Mouse (Mus musculus): ENCODE measurements around the gene Nsun2. TPM values are rescaled to one million over a fixed set of nuclear protein-coding genes. Genes with fewer than 3 reads are reported as not detected.
"Not testable (repeated sequence)": the region's sequence is repeated elsewhere in the genome, so short reads cannot be mapped to it uniquely, and the experiment has no call there.

Nsun2 gene
- polyA plus RNA-seq, 1 experiment from 2014 or later, result 67.9 TPM

- H3K27ac ChIP-seq (ENCODE audit: low read length), result no peak overlapping the region
- no peak overlapping the region for H3K9ac ChIP-seq (ENCODE audit: low read depth, low read length)
- ATAC-seq, result no peak
- H3K27me3 ChIP-seq (ENCODE audit: control insufficient read depth, insufficient read depth, low read depth, low read length), result no peaks in the 10 kb centered on the region
- H3K9me3 ChIP-seq (replicated peaks; ENCODE audit: control insufficient read depth, low read length, poor library complexity, severe bottlenecking), result no peaks in the 10 kb centered on the region
- H3K36me3 ChIP-seq (ENCODE audit: control insufficient read depth, insufficient read depth, low read length), result peaks cover 79% of the 10 kb centered on the region
- no peaks in the 10 kb centered on the region for H3K4me1 ChIP-seq (ENCODE audit: control insufficient read depth, insufficient read depth, low read length)
- WGBS, result 84% methylated on average over 8 of the region's 8 CpGs
- no peak overlapping the region for H3K4me3 ChIP-seq (ENCODE audit: low read depth, low read length)
- H3K4me2 ChIP-seq (ENCODE audit: low read length), result no peak overlapping the region
Observed at GRCm38 (mm10) chr13:69630576-69630975, 97.0 kb downstream of the Nsun2 start.

GRCm38 (mm10) chr13:69631111-69631510, 97.6 kb downstream of the Nsun2 start:
- ATAC-seq, result no peak
- Histone ChIP-seq H3K4me1 (ENCODE audit: control insufficient read depth, insufficient read depth, low read length) (no peaks in the 10 kb centered on the region), H3K27ac (ENCODE audit: low read length) (no peak overlapping the region), H3K4me2 (ENCODE audit: low read length) (no peak overlapping the region), H3K4me3 (ENCODE audit: low read depth, low read length) (no peak overlapping the region), H3K27me3 (ENCODE audit: control insufficient read depth, insufficient read depth, low read depth, low read length) (no peaks in the 10 kb centered on the region), H3K9ac (ENCODE audit: low read depth, low read length) (no peak overlapping the region), H3K9me3 (replicated peaks; ENCODE audit: control insufficient read depth, low read length, poor library complexity, severe bottlenecking) (no peaks in the 10 kb centered on the region), H3K36me3 (ENCODE audit: control insufficient read depth, insufficient read depth, low read length) (peaks cover 77% of the 10 kb centered on the region)
- WGBS, result 93% methylated on average over 3 of the region's 3 CpGs

GRCm38 (mm10) chr13:69631659-69632058, 98.1 kb downstream of the Nsun2 start:
- H3K4me3 ChIP-seq (ENCODE audit: low read depth, low read length), result no peak overlapping the region
- H3K27ac ChIP-seq (ENCODE audit: low read length), result no peak overlapping the region
- H3K36me3 ChIP-seq (ENCODE audit: control insufficient read depth, insufficient read depth, low read length), result peaks cover 74% of the 10 kb centered on the region
- no peaks in the 10 kb centered on the region for H3K27me3 ChIP-seq (ENCODE audit: control insufficient read depth, insufficient read depth, low read depth, low read length)
- no peak overlapping the region for H3K4me2 ChIP-seq (ENCODE audit: low read length)
- no peak overlapping the region for H3K9ac ChIP-seq (ENCODE audit: low read depth, low read length)
- WGBS, result 86% methylated on average over 4 of the region's 4 CpGs
- ATAC-seq, result no peak
- H3K4me1 ChIP-seq (ENCODE audit: control insufficient read depth, insufficient read depth, low read length), result no peaks in the 10 kb centered on the region
- no peaks in the 10 kb centered on the region for H3K9me3 ChIP-seq (replicated peaks; ENCODE audit: control insufficient read depth, low read length, poor library complexity, severe bottlenecking)

- no peak for ATAC-seq
- Histone ChIP-seq H3K9ac (ENCODE audit: low read depth, low read length) (no peak overlapping the region), H3K4me1 (ENCODE audit: control insufficient read depth, insufficient read depth, low read length) (no peaks in the 10 kb centered on the region), H3K9me3 (replicated peaks; ENCODE audit: control insufficient read depth, low read length, poor library complexity, severe bottlenecking) (no peaks in the 10 kb centered on the region), H3K4me2 (ENCODE audit: low read length) (no peak overlapping the region), H3K27ac (ENCODE audit: low read length) (no peak overlapping the region), H3K36me3 (ENCODE audit: control insufficient read depth, insufficient read depth, low read length) (peaks cover 67% of the 10 kb centered on the region), H3K4me3 (ENCODE audit: low read depth, low read length) (no peak overlapping the region), H3K27me3 (ENCODE audit: control insufficient read depth, insufficient read depth, low read depth, low read length) (no peaks in the 10 kb centered on the region)
- WGBS, result 84% methylated on average over 9 of the region's 9 CpGs
Observed at GRCm38 (mm10) chr13:69633551-69633950, 100.0 kb downstream of the Nsun2 start.

DNA sequence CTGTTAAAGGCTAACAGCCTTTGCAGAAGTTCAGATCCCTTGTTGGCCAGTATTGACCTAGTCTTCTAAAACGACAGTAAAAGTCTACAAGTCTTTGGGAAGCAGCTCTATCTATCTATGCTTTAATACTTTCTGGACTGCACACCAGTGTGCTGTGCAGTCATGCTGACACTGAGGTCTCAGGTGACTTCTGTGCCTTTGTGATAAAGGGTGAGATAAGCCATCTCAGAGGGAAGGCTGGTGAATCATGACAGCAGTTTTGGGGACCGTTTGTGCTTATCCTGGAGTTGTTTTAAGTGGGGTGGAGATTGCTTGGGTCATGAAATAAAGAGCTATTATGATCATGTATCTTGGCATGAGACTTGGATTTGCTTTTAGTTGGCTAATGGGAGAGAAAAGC, 100.4 kb downstream of the Nsun2 start:
- Histone ChIP-seq H3K36me3 (ENCODE audit: control insufficient read depth, insufficient read depth, low read length) (peaks cover 65% of the 10 kb centered on the region), H3K4me3 (ENCODE audit: low read depth, low read length) (no peak overlapping the region), H3K27ac (ENCODE audit: low read length) (no peak overlapping the region), H3K9me3 (replicated peaks; ENCODE audit: control insufficient read depth, low read length, poor library complexity, severe bottlenecking) (no peaks in the 10 kb centered on the region), H3K4me1 (ENCODE audit: control insufficient read depth, insufficient read depth, low read length) (no peaks in the 10 kb centered on the region), H3K27me3 (ENCODE audit: control insufficient read depth, insufficient read depth, low read depth, low read length) (no peaks in the 10 kb centered on the region), H3K9ac (ENCODE audit: low read depth, low read length) (no peak overlapping the region), H3K4me2 (ENCODE audit: low read length) (no peak overlapping the region)
- WGBS, result 98% methylated on average over 2 of the region's 2 CpGs
- no peak for ATAC-seq

GRCm38 (mm10) chr13:69635836-69636235, 102.3 kb downstream of the Nsun2 start:
- H3K36me3 ChIP-seq (ENCODE audit: control insufficient read depth, insufficient read depth, low read length), result peaks cover 56% of the 10 kb centered on the region
- H3K4me1 ChIP-seq (ENCODE audit: control insufficient read depth, insufficient read depth, low read length); H3K4me2 ChIP-seq (ENCODE audit: low read length); H3K4me3 ChIP-seq (ENCODE audit: low read depth, low read length); H3K27ac ChIP-seq (ENCODE audit: low read length); H3K27me3 ChIP-seq (ENCODE audit: control insufficient read depth, insufficient read depth, low read depth, low read length); H3K9ac ChIP-seq (ENCODE audit: low read depth, low read length); ATAC-seq; H3K9me3 ChIP-seq (replicated peaks; ENCODE audit: control insufficient read depth, low read length, poor library complexity, severe bottlenecking): not testable (repeated sequence)
- 99% methylated on average over 7 of the region's 7 CpGs for WGBS

DNA sequence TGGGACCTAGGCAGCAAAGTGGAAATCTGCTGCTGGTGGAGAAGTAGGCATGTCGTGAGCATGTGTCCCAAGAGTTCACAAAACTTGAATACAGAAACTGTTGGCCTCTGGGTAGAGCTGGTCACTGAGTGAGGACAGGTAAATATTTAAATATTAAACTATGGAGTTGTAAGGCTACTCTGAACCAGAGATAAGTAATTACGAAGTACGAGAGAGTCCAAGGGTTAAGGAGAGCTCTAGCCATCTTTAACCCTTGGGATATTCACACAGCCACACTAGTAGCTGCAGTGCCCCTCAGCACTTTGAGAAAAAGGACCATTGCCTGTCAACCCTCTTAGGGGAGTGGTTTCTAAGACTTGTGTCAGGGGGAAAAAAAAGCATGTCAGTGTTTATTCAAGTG, 102.8 kb downstream of the Nsun2 start:
- H3K9me3 ChIP-seq (replicated peaks; ENCODE audit: control insufficient read depth, low read length, poor library complexity, severe bottlenecking), result no peaks in the 10 kb centered on the region
- no peaks in the 10 kb centered on the region for H3K4me1 ChIP-seq (ENCODE audit: control insufficient read depth, insufficient read depth, low read length)
- H3K4me3 ChIP-seq (ENCODE audit: low read depth, low read length), result no peak overlapping the region
- H3K27me3 ChIP-seq (ENCODE audit: control insufficient read depth, insufficient read depth, low read depth, low read length), result no peaks in the 10 kb centered on the region
- peaks cover 52% of the 10 kb centered on the region for H3K36me3 ChIP-seq (ENCODE audit: control insufficient read depth, insufficient read depth, low read length)
- no peak overlapping the region for H3K27ac ChIP-seq (ENCODE audit: low read length)
- no peak overlapping the region for H3K4me2 ChIP-seq (ENCODE audit: low read length)
- no peak for ATAC-seq
- 94% methylated on average over 3 of the region's 3 CpGs for WGBS
- H3K9ac ChIP-seq (ENCODE audit: low read depth, low read length), result no peak overlapping the region

- no peaks in the 10 kb centered on the region for H3K4me1 ChIP-seq (ENCODE audit: control insufficient read depth, insufficient read depth, low read length)
- ATAC-seq, result no peak
- no peak overlapping the region for H3K4me3 ChIP-seq (ENCODE audit: low read depth, low read length)
- peaks cover 48% of the 10 kb centered on the region for H3K36me3 ChIP-seq (ENCODE audit: control insufficient read depth, insufficient read depth, low read length)
- no peak overlapping the region for H3K4me2 ChIP-seq (ENCODE audit: low read length)
- no peak overlapping the region for H3K27ac ChIP-seq (ENCODE audit: low read length)
- H3K27me3 ChIP-seq (ENCODE audit: control insufficient read depth, insufficient read depth, low read depth, low read length), result no peaks in the 10 kb centered on the region
- no peaks in the 10 kb centered on the region for H3K9me3 ChIP-seq (replicated peaks; ENCODE audit: control insufficient read depth, low read length, poor library complexity, severe bottlenecking)
- 92% methylated on average over 6 of the region's 6 CpGs for WGBS
- no peak overlapping the region for H3K9ac ChIP-seq (ENCODE audit: low read depth, low read length)
Observed at GRCm38 (mm10) chr13:69636816-69637215, 103.3 kb downstream of the Nsun2 start.

GRCm38 (mm10) chr13:69637657-69638056, 104.1 kb downstream of the Nsun2 start:
- Histone ChIP-seq H3K36me3 (ENCODE audit: control insufficient read depth, insufficient read depth, low read length) (peaks cover 41% of the 10 kb centered on the region), H3K4me2 (ENCODE audit: low read length) (no peak overlapping the region), H3K9ac (ENCODE audit: low read depth, low read length) (no peak overlapping the region), H3K4me3 (ENCODE audit: low read depth, low read length) (no peak overlapping the region), H3K27me3 (ENCODE audit: control insufficient read depth, insufficient read depth, low read depth, low read length) (no peaks in the 10 kb centered on the region), H3K9me3 (replicated peaks; ENCODE audit: control insufficient read depth, low read length, poor library complexity, severe bottlenecking) (no peaks in the 10 kb centered on the region), H3K27ac (ENCODE audit: low read length) (no peak overlapping the region), H3K4me1 (ENCODE audit: control insufficient read depth, insufficient read depth, low read length) (no peaks in the 10 kb centered on the region)
- 93% methylated on average over 9 of the region's 9 CpGs for WGBS
- no peak for ATAC-seq

Measured in midbrain, embryonic 16.5 days (tissue).